Mouse (Mus musculus) lung, postnatal 0 days (tissue): ENCODE results near the gene Hspa1a.

Experiments used
- CTCF ChIP-seq: IDR thresholded peaks from 2 replicates; pipeline ENCODE4 v1.5.1; 2016; ENCODE audit warnings: antibody characterized with exemption, mild to moderate bottlenecking
- EP300 ChIP-seq: IDR thresholded peaks from 2 replicates; pipeline ENCODE4 v1.6.1; 2016; ENCODE audit warnings: antibody characterized with exemption, mild to moderate bottlenecking, control low read depth

GRCm38 (mm10) chr17:34962125-34962524 lies 9.8 kb downstream of the Hspa1a start:
- TF ChIP-seq CTCF = no peak
- TF ChIP-seq EP300 = no peak
